Mouse (Mus musculus) embryo, embryonic 10 days (tissue): Measurements from ENCODE around the gene Grip1.
A peak's percentile ranks its signal among the peaks of the same experiment; 100 is the strongest.
"Not testable (repeated sequence)": the region's sequence is repeated elsewhere in the genome, so short reads cannot be mapped to it uniquely, and the experiment has no call there.

ENCODE experiments used
- DNase-seq: peaks from one replicate; pipeline ENCODE4 v3.0.0-alpha.2; 2015; ENCODE audit warnings: low spot score

Gene Grip1

DNA sequence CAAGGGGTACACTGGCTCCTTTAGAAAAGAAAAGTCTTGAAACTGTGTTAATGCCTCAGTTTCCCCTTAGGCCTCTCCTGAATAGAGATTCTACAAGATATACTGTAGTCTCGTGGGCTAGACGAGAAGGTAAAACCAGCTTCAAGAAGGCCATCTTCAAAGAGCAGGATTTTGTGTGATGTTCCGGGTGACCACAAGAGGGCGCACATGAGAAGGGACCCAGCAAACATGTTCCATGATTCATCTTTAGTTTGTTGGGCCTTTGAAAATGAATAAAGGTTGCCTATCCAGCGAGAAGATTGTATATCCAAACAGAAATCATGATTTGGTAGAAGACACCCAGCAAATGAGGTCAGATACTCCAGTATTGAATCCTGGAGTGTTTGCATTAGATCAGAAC is 610.8 kb downstream of the Grip1 start:
- peak; percentile 74 for DNase-seq

DNA sequence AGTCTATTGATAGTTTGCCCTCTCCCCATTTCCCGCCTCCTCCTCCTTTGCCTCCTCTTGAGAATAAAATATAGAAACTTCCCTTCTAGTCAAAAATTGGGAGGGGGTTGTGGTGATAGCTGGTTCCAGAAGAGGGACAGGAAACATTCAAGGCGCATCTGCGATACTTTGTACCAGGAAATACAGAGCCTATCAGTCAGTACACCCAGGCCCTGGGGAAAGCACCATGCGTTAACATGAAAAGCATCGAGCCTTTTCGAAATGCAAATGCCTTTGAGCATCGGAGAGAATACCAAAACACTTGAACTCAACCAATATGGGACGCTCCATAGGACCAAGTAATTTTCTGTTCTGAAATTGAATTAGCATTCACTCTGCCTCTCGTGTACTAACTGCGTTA is 612.7 kb downstream of the Grip1 start:
- DNase-seq: no peak

DNA sequence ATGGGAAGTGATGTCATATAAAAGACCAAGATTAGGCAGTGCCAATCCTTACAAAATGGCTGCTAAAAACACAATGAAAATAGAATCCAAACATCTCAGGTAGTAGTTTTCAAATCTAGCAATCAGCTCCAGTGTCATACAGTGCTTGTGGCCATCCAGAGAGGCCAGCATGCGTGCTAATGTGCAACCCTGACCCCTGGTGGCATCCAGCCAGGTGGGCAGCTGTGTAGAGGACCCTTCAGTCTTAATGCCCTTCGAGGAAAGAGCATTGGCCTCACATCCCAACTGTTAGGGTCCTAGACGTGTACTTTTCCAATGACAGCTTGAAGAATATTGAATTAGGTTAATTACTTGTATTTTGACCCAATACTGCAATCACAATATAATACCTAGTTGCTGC is 624.2 kb downstream of the Grip1 start:
- no peak for DNase-seq

DNA sequence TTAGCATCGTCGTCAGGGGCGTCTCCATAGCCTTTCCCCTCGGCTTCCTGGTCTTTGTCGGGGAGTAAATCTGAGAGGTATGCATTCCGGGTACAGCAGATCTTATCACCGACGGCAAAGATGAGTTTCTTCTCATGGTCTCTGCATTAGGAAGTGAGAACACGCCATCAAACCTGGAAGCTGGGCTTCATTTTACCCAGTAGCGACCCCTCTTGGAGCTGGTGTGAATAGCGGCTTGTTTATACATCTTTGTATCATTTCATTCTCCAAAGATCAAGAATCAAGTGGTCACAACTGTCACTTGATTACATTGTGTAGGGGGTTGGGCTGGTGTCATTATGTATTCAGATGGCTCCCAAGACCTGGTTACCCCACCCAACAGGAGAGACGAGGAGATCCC is 638.9 kb downstream of the Grip1 start:
- no peak for DNase-seq

DNA sequence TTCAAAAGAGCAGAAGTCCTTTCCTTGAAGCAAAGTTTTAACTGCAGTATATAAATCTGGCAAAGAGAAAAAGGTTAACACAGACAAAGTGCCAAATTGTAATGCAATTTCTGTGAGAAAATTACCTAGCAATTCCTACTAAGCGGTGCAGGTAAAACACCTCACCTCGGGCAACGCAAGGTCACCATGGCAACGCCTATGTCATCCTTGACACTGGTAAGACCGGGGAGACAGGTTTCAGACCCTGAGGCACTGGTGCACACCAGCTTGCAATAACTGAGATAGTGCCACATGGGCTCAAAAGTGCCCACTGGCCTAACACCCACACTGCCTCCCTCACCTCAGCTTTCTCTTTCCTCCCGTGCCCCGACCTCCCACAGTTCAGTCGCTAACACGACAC is 641.5 kb downstream of the Grip1 start:
- peak; percentile 55 for DNase-seq

DNA sequence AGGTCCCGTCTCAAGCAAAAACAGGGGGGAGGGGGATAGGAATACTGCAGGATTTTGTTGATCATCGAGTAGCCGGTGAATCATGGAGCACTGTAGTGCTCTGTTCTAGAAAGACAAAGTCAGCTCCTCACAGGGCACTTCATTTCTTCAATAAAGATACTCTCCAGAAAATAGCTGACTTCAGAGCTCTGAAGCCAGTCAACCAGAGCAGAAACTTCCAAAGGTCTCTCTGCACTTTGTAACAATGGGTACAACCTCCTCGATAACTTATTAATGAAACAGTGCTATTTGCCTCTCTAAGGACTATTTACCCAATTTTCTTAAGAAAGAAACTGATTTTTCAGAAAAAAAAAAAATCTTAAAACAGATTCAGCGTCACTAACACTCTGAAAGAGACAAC is 642.1 kb downstream of the Grip1 start:
- no peak for DNase-seq

DNA sequence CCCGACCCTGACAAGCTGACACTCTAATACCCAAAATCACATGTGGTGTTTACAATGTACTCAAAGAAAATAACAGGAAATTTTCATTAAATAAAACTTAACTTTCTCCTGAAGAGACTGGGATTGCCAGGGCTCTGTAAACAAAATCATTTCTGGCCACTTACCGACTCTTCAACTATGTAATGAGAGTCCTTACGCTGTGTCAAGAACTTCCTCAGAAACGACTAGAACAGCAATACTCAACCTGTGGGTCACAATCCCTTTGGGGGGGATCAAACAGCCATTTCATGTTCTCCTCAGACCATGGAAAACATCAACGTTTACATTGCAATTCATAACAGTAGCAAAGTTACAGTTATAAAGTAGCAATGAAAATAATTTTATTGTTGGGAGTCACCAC is 643.9 kb downstream of the Grip1 start:
- DNase-seq: no peak

DNA sequence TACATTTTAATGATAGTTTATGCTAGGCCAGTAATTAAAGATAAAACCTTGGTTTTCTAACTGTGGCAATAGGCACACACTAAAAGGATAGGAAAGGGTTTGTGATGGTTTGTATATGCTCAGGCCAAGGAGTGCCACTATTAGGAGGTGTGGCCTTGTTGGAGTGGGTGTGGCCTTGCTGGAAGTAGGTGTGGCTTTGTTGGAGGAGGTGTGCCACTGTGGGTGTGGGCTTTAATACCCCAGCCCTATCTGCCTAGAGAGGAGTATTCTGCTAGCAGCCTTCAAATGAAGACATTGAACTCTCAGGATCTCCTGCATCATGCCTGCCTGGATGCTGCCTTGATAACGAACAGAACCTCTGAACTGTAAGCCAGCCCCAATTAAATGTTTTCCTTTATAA is 647.2 kb downstream of the Grip1 start:
- no peak for DNase-seq

DNA sequence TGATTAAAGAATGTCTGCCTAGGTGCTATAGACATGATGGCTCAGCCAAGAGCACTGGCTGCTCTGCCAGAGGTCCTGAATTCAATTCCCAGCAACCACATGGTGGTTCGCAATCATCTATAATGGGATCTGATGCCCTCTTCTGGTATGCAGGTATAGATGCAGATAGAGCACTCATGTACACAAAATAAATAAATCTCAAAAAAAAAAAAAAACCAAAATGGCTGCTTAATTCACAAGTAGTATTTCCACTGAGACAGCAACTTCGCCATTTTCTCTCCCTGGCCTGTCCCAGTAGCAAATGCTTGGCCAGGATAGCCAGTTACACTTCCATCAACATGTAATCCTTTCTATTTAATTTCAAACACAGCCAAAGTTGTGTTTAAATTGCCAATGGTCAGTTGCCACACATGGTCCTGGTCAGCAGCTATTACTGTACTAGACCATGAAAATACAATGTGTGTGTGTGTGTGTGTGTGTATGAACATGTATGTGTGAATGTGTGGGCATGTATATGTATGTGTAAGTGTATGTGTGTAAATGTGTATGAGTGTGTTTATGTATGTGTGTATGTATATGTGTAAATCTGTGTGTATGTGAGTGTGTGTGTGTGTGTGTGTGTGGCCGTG is 658.2 kb downstream of the Grip1 start:
- no peak for DNase-seq

DNA sequence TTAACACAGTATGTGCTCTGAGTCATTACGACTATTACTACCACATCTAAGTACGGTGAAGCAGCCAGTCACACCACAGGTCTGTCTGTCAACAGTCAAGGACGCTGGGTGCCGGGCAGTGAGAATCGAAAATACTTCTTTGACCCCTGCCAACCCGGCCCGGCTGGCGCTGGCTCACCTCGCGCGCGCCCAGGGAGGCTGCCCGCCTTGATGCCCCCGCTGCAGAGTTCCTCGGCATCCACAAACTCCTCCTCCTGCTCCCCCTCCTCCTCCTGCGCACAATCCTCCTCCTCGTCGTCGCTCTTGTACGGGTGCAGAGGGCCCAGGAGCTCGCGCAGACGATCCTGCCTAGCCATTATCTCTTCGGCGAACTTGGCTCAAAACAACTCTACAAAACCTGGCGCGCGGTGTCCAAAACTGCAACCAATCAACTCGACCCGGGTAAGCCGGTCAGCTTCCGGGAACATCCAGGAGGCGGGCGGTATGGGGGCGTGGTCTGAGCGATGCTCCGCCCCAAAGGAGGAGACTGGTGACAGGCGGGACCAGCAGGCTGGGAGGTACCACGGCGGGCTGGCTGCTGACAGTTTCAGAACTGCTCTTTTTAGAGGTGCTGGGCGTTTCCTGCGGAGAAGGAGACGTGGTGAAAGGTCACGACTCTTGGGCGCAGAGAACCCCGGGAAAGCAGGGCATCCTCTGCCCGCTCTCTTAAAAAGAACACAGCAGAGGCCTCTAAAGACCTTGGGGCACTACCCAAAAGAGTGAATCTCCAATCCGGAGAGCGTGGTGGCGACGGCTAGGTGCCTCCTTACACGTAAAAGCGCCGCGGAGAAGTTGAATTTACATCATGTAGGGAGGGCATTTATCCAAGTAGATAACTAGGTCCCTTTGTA is 659.1 kb downstream of the Grip1 start, which contains the start of gene Helb:
TSS of gene Helb (minus strand) at position 481 of the 890 bp plus-strand sequence.
- DNase-seq: peak; percentile 97

DNA sequence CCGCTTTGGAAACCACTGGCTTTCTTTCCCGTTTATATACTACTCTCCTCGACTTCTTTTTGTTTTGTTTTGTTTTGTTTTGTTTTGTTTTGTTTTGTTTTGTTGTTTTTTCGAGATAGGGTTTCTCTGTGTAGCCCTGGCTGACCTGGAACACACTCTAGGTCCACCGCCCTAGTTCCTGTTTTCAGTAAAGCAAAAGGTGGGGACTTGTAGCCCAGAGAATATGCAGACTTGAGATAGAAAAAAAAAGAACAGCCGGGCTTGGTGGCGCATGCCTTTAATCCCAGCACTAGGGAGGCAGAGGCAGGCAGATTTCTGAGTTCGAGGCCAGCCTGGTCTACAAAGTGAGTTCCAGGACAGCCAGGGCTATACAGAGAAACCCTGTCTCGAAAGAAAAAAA is 659.9 kb downstream of the Grip1 start:
- DNase-seq: not testable (repeated sequence)

DNA sequence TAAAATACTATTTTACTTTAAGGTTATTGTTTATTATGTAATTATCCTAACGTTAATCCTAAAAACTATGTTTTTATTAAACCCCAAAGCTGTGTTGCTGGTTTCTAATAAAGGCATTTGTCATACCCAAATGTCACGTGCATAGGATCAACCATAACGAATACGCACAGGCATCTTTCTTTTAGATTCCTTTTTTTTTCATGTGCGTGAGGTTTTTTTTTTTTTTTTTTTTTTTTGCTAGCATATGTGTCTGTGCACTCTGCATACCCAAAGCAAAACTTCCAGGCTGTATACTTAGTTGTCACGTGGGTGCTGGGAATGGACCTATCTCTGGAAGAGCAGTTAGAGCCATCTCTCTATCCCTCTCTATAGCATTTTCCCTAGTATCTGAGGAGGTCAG is 660.4 kb downstream of the Grip1 start:
- no peak for DNase-seq

DNA sequence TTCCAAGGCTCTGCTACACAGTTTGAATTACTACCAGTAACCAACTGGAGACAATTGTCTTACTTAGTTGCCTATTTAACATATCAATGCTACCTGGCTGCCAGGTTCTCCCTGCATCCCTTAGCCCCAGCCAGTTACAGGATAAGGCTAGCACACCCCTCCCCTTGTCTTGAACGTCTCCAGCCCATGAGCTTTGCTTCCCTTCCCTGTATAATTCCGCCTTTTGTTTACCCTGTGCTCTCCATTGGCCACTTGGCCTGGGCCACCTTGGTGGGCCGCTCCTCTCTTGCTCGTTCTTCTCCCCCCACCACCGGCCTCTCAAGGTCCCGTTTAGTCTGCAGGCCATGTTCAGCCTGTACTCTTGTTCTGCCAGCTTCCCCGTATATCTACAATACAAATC is 660.9 kb downstream of the Grip1 start:
- no peak for DNase-seq

DNA sequence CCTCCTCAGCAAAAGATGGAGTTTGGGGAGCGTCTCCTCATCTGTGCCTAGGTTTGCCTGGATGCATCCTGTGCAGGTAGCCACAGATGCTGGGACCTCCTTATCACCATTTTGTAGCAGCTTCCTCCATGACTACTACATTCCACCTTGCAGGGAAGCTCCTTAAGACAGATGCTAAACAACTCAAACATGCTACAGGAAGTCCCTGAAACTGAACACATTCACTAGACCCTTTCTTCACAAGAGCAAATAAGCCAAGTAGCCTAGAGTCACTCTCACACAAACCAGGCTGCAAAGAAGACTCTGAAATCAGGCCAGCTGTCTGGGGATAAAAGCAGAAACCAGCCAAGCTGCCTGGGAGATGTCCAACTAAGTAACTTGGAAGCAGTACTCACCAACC is 661.6 kb downstream of the Grip1 start:
- DNase-seq: no peak

DNA sequence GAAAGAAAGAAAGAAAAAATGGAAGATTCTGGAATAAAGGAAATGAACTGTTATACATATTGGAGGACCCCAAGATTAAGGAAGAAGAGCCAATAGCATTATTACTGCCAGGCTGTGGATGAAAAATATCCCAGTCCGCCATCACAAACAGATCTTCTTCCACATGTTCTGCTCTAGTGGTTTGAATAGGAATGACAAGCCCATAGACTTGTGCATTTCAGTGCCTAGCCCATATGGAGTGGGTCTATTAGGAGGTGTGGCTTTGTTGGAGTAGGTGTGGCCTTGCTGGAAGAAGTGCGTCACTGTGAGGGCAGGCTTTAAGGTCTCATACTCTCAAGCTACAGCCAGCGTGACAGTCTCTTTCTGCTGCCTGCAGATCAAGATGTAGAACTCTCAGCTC is 670.1 kb downstream of the Grip1 start:
- no peak for DNase-seq

DNA sequence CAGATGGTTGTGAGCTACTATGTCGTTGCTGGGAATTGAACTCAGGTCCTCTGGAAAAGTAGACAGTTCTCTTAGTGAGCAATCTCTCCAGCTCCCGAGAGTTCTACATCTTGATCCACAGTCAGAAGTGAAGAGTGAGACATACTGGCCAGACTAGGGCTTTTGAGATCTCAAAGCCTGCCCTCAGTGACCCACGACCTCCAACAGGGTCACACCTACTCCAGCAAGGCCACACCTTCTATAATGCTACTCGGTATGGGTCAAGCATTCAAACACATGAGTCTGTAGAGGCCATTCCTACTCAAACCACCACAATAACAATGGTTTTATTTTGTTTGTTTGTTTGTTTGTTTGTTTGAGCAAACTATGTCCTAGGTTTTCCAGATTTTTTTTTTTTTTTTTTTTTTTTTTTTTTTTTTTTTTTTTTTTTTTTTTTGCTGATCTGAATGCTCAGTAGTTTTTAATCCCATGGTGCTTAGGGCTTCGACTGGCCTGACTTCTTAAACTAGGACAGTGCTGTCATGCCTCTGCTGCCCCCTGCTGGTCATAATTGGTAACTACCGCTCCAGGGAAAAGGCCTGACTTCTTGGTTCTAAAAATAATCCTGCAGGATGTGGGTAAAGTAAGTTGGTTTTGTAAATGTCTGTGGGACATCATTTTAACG is 671.3 kb downstream of the Grip1 start:
- peak; percentile 89 for DNase-seq

DNA sequence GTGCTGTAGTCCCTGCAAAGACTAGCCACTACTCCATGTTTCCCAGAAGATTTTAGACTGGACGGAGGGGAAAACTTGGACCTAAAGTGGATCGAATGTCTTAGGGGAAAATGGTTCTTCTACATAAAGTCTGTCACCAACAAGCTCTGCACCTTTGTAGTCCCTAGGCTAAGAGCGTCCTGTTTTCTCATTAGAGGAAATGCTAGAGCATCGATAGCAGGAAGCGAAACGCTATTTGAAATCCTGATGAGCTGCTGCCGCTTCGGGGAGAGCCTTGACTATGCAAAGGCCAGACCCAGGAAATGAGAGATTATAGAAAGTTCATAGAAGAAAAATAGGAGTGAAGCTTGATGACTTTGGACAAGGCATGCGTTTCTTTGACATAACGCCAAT is 671.8 kb downstream of the Grip1 start:
- no peak for DNase-seq

DNA sequence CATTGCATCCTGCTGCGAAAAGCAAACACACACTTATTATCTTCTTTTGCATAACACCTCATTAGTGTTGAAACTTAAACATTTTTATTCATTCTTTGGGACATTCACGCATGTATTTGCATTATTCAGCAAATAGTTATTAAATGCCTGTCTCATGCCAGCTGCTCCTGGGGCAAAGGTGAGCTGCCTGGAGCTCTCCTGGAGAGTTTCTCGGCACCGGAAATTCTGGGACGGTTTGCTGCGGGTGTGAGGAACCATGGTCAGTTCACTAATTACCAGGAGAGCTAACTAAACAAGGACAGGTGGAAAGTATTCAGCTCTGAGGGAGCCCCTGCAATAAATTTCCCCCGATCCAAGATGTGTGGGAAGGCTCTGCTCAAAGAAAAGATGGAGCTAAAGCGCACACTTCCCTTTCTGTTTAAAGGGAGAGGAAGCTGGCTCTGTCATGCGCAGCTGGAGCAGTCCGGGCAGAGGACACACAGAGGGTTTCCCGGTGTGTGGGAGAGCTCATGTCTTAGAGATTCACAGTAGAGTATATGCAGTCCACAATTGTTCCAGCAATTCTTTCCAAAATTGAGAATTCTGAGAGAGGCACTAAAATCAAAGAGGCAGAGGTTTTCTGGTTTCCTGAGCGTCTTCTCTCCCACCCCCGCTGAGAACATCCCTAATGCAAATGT is 675.1 kb downstream of the Grip1 start:
- no peak for DNase-seq

DNA sequence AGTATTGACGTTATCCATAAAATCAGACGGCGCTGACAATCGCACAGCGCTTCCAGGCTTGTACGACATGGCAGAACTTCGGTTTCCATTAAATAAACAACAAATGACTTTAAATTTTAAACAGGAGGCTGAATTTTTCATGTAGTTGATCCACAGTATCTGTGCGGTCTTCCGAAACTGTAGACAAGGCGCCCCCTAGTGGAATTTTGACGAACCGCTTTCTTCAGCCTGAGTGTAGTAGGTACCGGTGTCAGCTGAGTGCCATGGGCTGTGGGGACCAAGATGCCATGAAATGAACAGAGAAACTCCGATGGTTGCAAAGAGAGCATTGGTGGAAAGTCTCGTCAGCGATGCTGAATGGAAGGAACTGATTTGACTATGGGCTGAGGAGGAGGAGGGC is 677.0 kb downstream of the Grip1 start:
- DNase-seq: no peak

DNA sequence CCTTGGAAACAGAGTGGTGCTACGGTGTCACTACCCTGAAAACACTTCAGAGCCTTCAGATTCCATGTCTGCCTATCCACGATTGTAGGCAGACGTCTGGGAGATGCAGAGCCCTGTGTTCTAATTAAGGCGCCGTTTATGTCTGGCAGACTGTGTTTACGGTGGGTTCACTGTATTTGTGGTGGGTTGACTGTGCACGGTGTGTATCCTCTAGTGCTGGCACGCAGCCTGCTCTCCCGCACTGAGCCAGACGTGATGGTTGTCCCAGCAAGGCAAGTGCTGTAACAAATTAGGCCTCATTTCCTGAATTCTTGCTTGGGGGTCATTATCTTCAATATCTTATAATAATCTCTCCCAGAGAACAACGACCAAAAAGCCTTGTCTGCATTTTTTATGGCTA is 680.1 kb downstream of the Grip1 start:
- DNase-seq: no peak

DNA sequence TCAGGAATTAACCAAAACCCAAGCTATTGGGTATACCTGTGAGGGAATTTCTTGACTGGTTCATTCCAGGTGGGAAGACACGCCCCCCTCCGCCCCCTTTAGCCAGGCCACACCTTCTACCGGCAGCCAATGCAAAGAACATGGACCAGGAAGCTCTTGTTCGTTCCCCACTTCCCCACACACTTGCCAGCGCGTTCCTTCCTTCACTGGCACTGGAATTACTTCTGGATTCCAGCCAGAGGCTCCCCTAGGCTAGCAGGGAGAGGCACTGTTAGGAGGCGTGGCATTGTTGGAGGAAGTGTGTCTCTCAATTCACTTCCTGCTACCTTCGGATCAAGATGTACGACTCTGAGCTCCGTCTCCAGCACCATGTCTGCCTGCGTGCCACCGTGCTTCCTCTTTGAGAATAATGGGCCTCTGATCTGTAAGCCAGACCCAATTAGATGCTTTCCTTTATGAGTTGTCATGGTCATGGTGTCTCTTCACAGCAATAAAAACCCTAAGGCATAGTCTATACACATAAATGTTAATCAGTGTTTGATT is 682.5 kb downstream of the Grip1 start:
- no peak for DNase-seq
